Mouse (Mus musculus): ENCODE measurements around the gene Cald1. TPM values are rescaled to one million over a fixed set of nuclear protein-coding genes. Genes with fewer than 3 reads are reported as not detected.

The Cald1 gene
- polyA plus RNA-seq, 1 experiment from 2014 or later = 65.4 TPM

DNA sequence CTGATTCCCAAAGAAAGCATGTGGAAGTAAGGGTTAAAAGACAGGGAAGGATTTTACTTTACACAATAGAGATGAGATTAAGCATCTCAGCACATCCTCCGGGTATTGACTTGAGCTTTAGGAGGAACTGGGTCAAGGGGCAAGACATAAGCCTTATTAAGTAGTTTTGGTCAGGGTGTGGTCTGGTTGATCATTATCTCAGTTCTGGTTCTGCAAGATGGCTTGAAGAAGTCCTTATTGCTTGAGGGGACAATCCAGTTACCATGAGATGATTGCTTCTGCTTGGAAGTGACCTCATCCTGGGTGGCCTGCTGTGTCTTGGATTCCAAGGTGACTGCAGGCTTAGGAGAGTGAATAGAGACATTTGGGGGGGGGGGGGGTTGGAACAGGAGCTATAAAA, 21.9 kb downstream of the Cald1 start:
- H3K4me1 ChIP-seq (replicated peaks) = no peaks in the 10 kb centered on the region
- no peak overlapping the region for H3K9ac ChIP-seq
- 73% methylated on average over 1 of the region's 1 CpGs for WGBS
- H3K36me3 ChIP-seq = no peaks in the 10 kb centered on the region
- no peaks in the 10 kb centered on the region for H3K9me3 ChIP-seq
- no peak for ATAC-seq (ENCODE audit: low FRiP score, low read depth)
- no peak overlapping the region for H3K4me2 ChIP-seq
- H3K27ac ChIP-seq (replicated peaks) = no peak overlapping the region
- no peaks in the 10 kb centered on the region for H3K27me3 ChIP-seq
- no peak overlapping the region for H3K4me3 ChIP-seq

DNA sequence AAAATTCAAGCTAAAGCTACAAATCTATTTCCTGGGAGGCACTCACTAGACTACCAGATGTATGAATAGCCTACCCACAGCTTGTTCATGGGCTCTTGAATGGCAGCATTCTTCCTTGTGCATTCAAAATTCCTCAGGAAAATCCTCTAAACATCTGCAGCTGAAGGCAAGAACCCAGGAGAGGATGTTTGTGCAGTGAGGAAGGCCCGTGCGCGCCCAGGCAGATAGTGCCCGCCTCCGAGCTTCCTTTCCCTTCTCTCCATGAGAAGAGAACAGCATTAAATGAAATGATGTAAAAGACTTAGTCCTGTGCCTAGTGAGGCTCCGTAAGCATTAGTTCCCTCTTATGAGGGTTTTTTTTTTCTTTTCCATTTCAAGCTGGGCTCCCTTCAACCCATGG, 24.6 kb downstream of the Cald1 start:
- Histone ChIP-seq H3K9ac (no peak overlapping the region), H3K4me1 (replicated peaks) (no peaks in the 10 kb centered on the region), H3K4me2 (no peak overlapping the region), H3K27ac (replicated peaks) (no peak overlapping the region), H3K4me3 (no peak overlapping the region), H3K9me3 (no peaks in the 10 kb centered on the region), H3K36me3 (no peaks in the 10 kb centered on the region), H3K27me3 (no peaks in the 10 kb centered on the region)
- WGBS = 87% methylated on average over 6 of the region's 6 CpGs
- no peak for ATAC-seq (ENCODE audit: low FRiP score, low read depth)

DNA sequence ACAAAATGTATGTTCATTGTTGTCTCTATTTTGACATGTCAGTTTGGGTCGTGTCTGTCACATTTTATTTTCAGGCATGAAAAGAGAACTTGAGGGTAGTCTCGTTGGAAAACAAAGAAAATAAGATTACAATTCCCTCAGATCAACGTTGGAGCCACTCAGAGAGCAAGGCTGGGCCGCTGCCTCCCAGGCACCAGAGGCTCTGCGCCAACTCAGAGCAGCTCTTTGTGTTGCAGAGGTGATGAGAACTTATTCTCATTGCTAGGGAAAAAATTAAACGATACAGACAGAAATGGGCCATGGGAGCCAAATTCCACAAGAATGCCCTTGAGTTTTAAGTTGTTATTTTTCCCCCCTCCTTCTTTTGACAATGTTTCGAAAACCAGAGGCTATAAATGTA, 25.0 kb downstream of the Cald1 start:
- ATAC-seq (ENCODE audit: low FRiP score, low read depth) = no peak
- Histone ChIP-seq H3K9ac (no peak overlapping the region), H3K4me3 (no peak overlapping the region), H3K4me2 (no peak overlapping the region), H3K27ac (replicated peaks) (no peak overlapping the region), H3K9me3 (no peaks in the 10 kb centered on the region), H3K4me1 (replicated peaks) (no peaks in the 10 kb centered on the region), H3K27me3 (no peaks in the 10 kb centered on the region), H3K36me3 (no peaks in the 10 kb centered on the region)
- 57% methylated on average over 7 of the region's 7 CpGs for WGBS

DNA sequence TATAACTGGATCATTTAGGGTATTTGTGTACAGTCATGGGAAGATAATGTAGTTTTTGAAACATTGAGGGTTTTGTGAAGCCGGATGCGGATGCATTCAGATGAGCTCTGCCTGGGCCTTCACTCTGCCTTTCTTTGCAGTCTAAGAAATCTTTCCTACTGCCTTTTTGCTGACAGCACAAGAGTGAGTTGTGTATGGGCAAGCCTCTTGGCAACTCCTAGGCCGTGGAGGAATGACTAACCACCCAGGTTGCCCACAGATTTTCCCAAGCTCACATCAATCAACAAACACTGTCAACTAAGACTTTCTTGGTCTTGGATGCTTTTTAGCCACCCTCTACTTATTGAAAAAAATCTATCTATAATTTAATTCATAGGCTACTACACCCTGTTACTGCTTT, 26.2 kb downstream of the Cald1 start:
- Histone ChIP-seq H3K27ac (replicated peaks) (no peak overlapping the region), H3K9ac (no peak overlapping the region), H3K27me3 (no peaks in the 10 kb centered on the region), H3K9me3 (no peaks in the 10 kb centered on the region), H3K4me2 (no peak overlapping the region), H3K4me1 (replicated peaks) (no peaks in the 10 kb centered on the region), H3K36me3 (no peaks in the 10 kb centered on the region), H3K4me3 (no peak overlapping the region)
- WGBS = 81% methylated on average over 3 of the region's 3 CpGs
- no peak for ATAC-seq (ENCODE audit: low FRiP score, low read depth)

DNA sequence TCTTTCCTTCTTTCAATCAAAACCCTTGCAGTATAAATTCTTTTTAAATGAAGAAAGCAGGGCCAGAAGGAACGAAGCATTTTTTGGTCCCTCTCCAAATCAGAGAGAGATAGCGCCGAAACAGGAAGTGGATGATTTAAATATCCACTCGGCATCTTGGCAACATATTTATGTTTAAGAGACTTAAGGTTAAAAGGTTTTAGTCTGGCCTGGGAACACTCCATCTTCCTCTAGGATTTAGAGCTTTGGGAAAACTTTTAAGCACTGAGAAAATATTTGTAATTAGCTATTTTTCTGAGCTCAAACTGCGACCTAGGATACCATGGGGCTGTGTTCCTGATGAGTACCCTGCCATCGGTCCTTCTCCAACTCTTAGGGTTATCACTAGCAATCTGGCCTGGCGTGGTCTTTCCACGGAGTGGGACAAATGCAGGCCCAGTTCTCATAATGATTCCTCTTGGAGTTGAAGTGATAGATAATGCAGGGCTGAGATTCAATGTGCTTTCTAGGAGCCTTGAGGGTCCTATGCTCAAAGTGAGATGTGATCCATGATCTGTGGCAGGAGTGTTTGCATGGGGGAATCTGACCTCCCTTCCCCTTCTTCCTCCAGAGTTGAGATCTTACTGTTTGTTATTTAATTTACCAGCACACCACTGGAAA, 28.4 kb downstream of the Cald1 start:
- Histone ChIP-seq H3K27ac (replicated peaks) (no peak overlapping the region), H3K4me3 (no peak overlapping the region), H3K4me1 (replicated peaks) (no peaks in the 10 kb centered on the region), H3K9me3 (no peaks in the 10 kb centered on the region), H3K27me3 (no peaks in the 10 kb centered on the region), H3K4me2 (no peak overlapping the region), H3K9ac (no peak overlapping the region), H3K36me3 (no peaks in the 10 kb centered on the region)
- 82% methylated on average over 8 of the region's 8 CpGs for WGBS
- ATAC-seq (ENCODE audit: low FRiP score, low read depth) = no peak

DNA sequence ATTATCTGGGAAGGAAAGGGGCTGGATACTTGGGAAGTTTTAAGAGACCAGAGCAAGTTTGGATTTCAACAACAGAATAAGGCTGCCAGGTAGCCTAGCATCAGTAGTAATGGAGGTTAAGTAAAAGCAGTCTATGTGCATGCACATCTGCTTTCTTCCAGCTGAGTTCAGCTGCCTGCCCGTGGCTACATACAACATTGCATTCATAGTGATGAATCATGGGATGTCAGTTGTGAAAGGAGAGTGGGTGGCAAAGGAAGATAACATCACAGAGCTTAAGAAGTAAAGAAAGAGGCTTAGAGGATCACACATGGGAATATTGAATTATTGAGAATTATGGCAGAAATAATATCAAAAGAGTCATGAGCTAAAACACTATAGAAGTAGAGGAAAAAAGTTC, 29.8 kb downstream of the Cald1 start:
- no peak for ATAC-seq (ENCODE audit: low FRiP score, low read depth)

DNA sequence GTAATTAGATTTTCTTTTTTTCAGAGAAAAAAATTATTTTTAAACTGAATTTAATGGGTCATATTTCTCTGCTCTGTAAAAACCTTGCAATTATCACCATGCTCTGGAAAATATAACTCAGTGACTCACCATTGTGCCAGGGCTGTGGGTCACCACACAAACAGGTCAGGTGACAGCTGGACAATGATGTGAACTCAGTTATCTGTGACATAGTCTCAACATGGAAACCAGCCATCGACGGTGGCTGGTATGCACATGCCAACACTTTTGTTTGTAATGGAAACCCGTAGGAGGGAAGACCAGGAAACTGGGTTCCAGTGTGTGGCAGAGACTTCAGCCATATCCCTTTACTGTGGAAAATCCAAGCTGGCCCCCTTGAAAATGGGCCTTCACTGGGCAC, 35.5 kb downstream of the Cald1 start:
- Histone ChIP-seq H3K4me3 (no peak overlapping the region), H3K36me3 (no peaks in the 10 kb centered on the region), H3K27ac (replicated peaks) (no peak overlapping the region), H3K9ac (no peak overlapping the region), H3K27me3 (no peaks in the 10 kb centered on the region), H3K4me1 (replicated peaks) (peaks cover 2% of the 10 kb centered on the region; the same call in 1 of the 2 replicates), H3K4me2 (no peak overlapping the region), H3K9me3 (no peaks in the 10 kb centered on the region)
- ATAC-seq (ENCODE audit: low FRiP score, low read depth) = no peak
- WGBS = 72% methylated on average over 3 of the region's 3 CpGs

More for the DNA sequence above, 29.8 kb downstream of the Cald1 start:
- no peaks in the 10 kb centered on the region for H3K4me1 ChIP-seq (replicated peaks)
- 52% methylated on average over 1 of the region's 1 CpGs for WGBS
- no peak overlapping the region for H3K4me3 ChIP-seq
- no peak overlapping the region for H3K4me2 ChIP-seq
- H3K9me3 ChIP-seq = no peaks in the 10 kb centered on the region
- H3K36me3 ChIP-seq = no peaks in the 10 kb centered on the region
- no peaks in the 10 kb centered on the region for H3K27me3 ChIP-seq
- H3K27ac ChIP-seq (replicated peaks) = no peak overlapping the region
- H3K9ac ChIP-seq = no peak overlapping the region

DNA sequence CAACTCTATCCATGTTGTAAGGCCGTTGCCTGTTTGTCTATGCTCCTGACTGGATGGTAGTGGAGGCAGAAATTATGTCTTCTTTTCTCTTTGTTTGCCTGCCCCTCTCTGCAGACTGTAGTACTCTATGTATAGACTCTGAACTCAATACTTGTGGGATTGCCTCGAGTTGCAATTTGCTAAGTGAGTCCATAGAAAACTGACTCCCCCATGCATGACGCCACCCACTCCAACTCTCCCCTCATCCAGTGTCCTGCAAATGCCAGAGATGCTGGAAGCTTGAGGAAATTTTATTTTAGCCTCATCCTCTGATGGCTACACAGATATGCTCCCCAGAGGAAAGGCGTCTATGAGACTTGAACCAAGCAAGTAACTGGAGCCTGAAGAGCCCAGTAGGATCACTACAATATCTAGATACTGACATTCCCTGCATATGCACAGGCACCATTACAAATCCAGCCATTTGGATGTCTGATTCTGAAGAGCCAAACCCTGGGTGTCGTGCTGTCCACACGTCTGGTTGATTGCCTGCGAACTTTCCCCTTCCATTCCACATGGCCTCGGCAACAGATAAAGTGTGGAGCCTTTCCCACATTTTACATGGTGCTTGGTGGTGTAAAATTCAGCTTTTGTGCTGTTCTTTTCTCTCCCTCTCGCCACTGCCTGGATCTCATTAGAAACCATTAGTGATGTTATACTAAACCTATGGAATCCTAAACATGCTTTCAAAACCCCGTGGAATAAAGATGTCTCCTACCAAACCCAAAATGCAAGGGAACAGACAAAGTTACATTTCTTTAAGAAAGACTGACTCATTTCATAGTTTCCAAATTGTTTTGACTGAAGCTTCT, 39.5 kb downstream of the Cald1 start:
- H3K4me3 ChIP-seq = no peak overlapping the region
- no peaks in the 10 kb centered on the region for H3K36me3 ChIP-seq
- ATAC-seq (ENCODE audit: low FRiP score, low read depth) = no peak
- H3K27ac ChIP-seq (replicated peaks) = no peak overlapping the region
- H3K9ac ChIP-seq = no peak overlapping the region
- peaks cover 3% of the 10 kb centered on the region; the same call in 1 of the 2 replicates for H3K4me1 ChIP-seq (replicated peaks)
- no peak overlapping the region for H3K4me2 ChIP-seq
- no peaks in the 10 kb centered on the region for H3K27me3 ChIP-seq
- no peaks in the 10 kb centered on the region for H3K9me3 ChIP-seq
- 63% methylated on average over 10 of the region's 10 CpGs for WGBS

DNA sequence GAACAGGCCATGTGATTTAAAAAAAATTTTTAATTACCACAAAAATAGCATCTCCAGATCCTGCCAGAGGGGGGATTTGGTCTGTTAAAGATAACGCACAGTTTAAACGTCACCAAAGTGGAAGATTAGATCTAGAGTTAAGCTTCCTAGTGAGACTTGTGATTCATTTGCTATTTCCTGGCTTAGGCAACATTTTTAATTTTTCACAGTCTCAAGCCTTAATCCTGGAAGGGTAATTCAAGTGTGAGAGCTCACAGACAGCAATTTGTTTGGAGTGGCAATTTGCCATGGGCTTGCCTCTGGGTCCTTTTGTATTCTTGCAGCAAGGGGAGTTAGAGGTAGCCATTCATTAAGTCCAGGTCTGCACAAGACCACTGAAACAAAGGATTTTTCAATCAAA, 40.4 kb downstream of the Cald1 start:
- no peaks in the 10 kb centered on the region for H3K9me3 ChIP-seq
- H3K27ac ChIP-seq (replicated peaks) = no peak overlapping the region
- H3K4me2 ChIP-seq = no peak overlapping the region
- no peak overlapping the region for H3K4me3 ChIP-seq
- peaks cover 3% of the 10 kb centered on the region; the same call in 1 of the 2 replicates for H3K4me1 ChIP-seq (replicated peaks)
- no peak for ATAC-seq (ENCODE audit: low FRiP score, low read depth)
- no peaks in the 10 kb centered on the region for H3K36me3 ChIP-seq
- H3K27me3 ChIP-seq = no peaks in the 10 kb centered on the region
- no peak overlapping the region for H3K9ac ChIP-seq
- 34% methylated on average over 2 of the region's 2 CpGs for WGBS

DNA sequence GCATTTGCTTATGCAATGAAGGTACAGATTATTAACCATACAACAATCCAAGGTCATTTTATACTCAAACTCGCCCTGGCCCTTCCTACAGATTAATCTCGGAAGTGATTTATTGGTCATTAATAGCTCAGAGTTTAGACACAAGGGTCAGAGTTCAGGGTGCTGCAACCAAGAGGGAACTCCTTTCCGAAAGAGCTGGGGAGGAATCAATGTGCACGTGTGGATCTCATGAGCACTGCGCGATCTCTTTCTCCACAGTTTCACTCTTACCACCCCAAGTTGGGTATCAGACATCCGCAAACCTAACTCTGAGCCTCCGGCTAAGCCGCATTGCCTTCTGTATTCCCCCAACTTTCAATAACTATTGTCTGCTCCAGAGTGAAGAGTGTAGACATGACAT, 41.9 kb downstream of the Cald1 start:
- H3K27ac ChIP-seq (replicated peaks) = no peak overlapping the region
- no peak overlapping the region for H3K4me2 ChIP-seq
- H3K4me3 ChIP-seq = no peak overlapping the region
- H3K36me3 ChIP-seq = no peaks in the 10 kb centered on the region
- no peaks in the 10 kb centered on the region for H3K27me3 ChIP-seq
- ATAC-seq (ENCODE audit: low FRiP score, low read depth) = no peak
- peaks cover 3% of the 10 kb centered on the region; the same call in 1 of the 2 replicates for H3K4me1 ChIP-seq (replicated peaks)
- no peaks in the 10 kb centered on the region for H3K9me3 ChIP-seq
- H3K9ac ChIP-seq = no peak overlapping the region
- WGBS = 85% methylated on average over 9 of the region's 9 CpGs

DNA sequence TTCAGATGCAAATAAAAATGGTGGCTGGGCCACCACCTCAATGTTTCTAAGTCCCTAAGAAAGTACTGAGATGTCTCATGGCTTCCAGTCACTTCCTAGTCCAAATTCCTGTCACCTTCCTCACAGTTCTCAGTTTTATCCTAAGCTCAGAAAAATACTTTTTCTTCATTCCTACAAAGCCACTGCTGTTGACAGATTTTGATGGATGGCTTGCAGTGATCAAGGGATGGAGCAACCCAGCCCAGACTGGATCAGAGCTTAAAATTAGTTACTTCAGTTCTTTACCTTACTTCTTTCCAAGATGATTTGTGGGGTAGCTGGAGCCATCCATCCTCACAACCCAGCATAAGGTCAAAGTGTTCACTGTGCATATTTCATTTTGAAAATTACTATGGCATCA, 42.8 kb downstream of the Cald1 start:
- Histone ChIP-seq H3K9me3 (no peaks in the 10 kb centered on the region), H3K4me2 (no peak overlapping the region), H3K4me3 (no peak overlapping the region), H3K27me3 (no peaks in the 10 kb centered on the region), H3K4me1 (replicated peaks) (peaks cover 3% of the 10 kb centered on the region; the same call in 1 of the 2 replicates), H3K36me3 (no peaks in the 10 kb centered on the region), H3K27ac (replicated peaks) (no peak overlapping the region), H3K9ac (no peak overlapping the region)
- ATAC-seq (ENCODE audit: low FRiP score, low read depth) = no peak

DNA sequence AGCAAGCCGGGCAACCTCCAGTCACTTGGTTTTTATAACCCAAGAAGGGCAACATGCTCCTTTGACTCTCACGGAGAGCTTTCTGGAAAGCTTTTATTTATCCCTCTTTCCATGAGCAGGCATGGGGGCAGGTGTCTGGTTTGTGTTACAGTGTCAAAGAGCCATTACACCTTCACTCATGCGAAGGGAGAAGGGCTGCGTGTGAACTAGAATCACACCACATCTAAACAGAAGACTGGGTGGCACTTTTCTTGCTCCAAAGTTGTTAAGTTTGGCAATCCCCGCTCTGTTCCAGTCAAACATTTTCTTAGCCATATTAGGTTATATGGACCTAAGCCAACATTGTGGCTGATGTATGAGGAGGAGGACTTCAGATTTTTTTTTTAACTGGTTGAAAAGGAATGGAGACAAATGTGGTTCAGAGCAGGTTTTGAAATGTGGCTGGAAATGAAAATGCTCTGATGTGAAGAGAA, 43.8 kb downstream of the Cald1 start:
- WGBS = 89% methylated on average over 5 of the region's 5 CpGs
- Histone ChIP-seq H3K27ac (replicated peaks) (no peak overlapping the region), H3K27me3 (no peaks in the 10 kb centered on the region), H3K4me1 (replicated peaks) (peaks cover 3% of the 10 kb centered on the region; the same call in 1 of the 2 replicates), H3K4me3 (no peak overlapping the region), H3K36me3 (no peaks in the 10 kb centered on the region), H3K4me2 (no peak overlapping the region), H3K9ac (no peak overlapping the region), H3K9me3 (no peaks in the 10 kb centered on the region)
- ATAC-seq (ENCODE audit: low FRiP score, low read depth) = no peak
